Mouse (Mus musculus) Patski (cell line): Measurements from ENCODE around the gene Cyb5d1. TPM values are rescaled to one million over a fixed set of nuclear protein-coding genes. Genes with fewer than 3 reads are reported as not detected.

Experiments
- ATAC-seq: fragments of 100-300 bp; one replicate; pipeline ENCODE4 v1.8.0; 2021
- CTCF ChIA-PET: fragments of 350-600 bp; sonication (Branson Sonifier 250); formaldehyde crosslinking; loops from one replicate; lab custom pipeline; 2022; ENCODE audit warnings: inconsistent platforms; lab: Charles Lee
- POLR2A ChIA-PET: fragments of 350-600 bp; sonication (Branson Sonifier 250); formaldehyde crosslinking; loops from one replicate; lab custom pipeline; 2022; ENCODE audit warnings: antibody characterized with exemption, inconsistent platforms; lab: Charles Lee
- DNase-seq: peaks from one replicate; pipeline ENCODE4 v3.0.0-alpha.2; 2011; ENCODE audit warnings: low read depth, low spot score
- H3K27me3 ChIP-seq: fragments of 371-371 bp; one replicate; pipeline ENCODE4 v1.5.1; 2021
- CTCF ChIP-seq: fragments of 100-300 bp; IDR thresholded peaks from one replicate; pipeline ENCODE4 v1.5.1; 2021
- in situ Hi-C: fragments of 300-500 bp; cut with MboI; formaldehyde crosslinking; loops from 3 replicates; pipeline ENCODE4 v1.11.1; 2018; ENCODE audit warnings: low pct_unique_long_range_greater_than_20kb, mixed read lengths
- polyA plus RNA-seq: library from polyadenylated mRNA; unstranded; gene quantifications from one replicate; pipeline ENCODE4 v1.2.3, GENCODE M21; 2021

The Cyb5d1 gene
- polyA plus RNA-seq, 1 experiment from 2014 or later = 28.1 TPM

- no peaks in the 10 kb centered on the region for H3K27me3 ChIP-seq
- no peak for TF ChIP-seq CTCF
- DNase-seq (no peak), ATAC-seq (no peak)
- CTCF ChIA-PET = interaction anchor here (1.4 kb wide), 1 partner anchor 9 kb away, joined by 3 read pairs; no protein-coding TSS in a partner anchor
- in situ Hi-C loops = no loop called here
- POLR2A ChIA-PET = no interaction called here
Measured at GRCm38 (mm10) chr11:69373223-69373965, 22.0 kb downstream of the Cyb5d1 start.

- POLR2A ChIA-PET = no interaction called here
- ATAC-seq = no peak
Measured at GRCm38 (mm10) chr11:69372780-69373170, 22.7 kb downstream of the Cyb5d1 start.

GRCm38 (mm10) chr11:69372056-69372779, 23.2 kb downstream of the Cyb5d1 start:
- POLR2A ChIA-PET = no interaction called here
- CTCF ChIA-PET = interaction anchor here (1.4 kb wide), 1 partner anchor 10 kb away, joined by 3 read pairs; no protein-coding TSS in a partner anchor

More at GRCm38 (mm10) chr11:69372780-69373170, 22.7 kb downstream of the Cyb5d1 start:
- H3K27me3 ChIP-seq = no peaks in the 10 kb centered on the region
- in situ Hi-C loops = no loop called here
- DNase-seq = no peak
- TF ChIP-seq CTCF = no peak
- CTCF ChIA-PET = interaction anchor here (1.4 kb wide), 1 partner anchor 10 kb away, joined by 3 read pairs; no protein-coding TSS in a partner anchor

GRCm38 (mm10) chr11:69371601-69372000, 23.8 kb downstream of the Cyb5d1 start:
- ChIA-PET POLR2A (no interaction called here), CTCF (interaction anchor here (1.4 kb wide), 1 partner anchor 11 kb away, joined by 3 read pairs; no protein-coding TSS in a partner anchor)
- no peak for TF ChIP-seq CTCF
- no peak for ATAC-seq
- in situ Hi-C loops = no loop called here
- no peak for DNase-seq
- no peaks in the 10 kb centered on the region for H3K27me3 ChIP-seq

More at GRCm38 (mm10) chr11:69372056-69372779, 23.2 kb downstream of the Cyb5d1 start:
- no peak for TF ChIP-seq CTCF
- in situ Hi-C loops = no loop called here
- ATAC-seq (no peak), DNase-seq (no peak)
- H3K27me3 ChIP-seq = no peaks in the 10 kb centered on the region

GRCm38 (mm10) chr11:69370817-69371215, 24.6 kb downstream of the Cyb5d1 start:
- in situ Hi-C loops = no loop called here
- CTCF ChIA-PET = interaction anchor here (1.1 to 1.3 kb wide), 2 partner anchors 9 to 101 kb away, joined by 3 read pairs; no protein-coding TSS in a partner anchor
- TF ChIP-seq CTCF = no peak
- H3K27me3 ChIP-seq = no peaks in the 10 kb centered on the region
- POLR2A ChIA-PET = interaction anchor here (0.6 to 1.1 kb wide), 4 partner anchors 9 to 1299 kb away, joined by 3 to 5 read pairs (median 3); no protein-coding TSS in a partner anchor
- DNase-seq = no peak
- no peak for ATAC-seq

GRCm38 (mm10) chr11:69369990-69370816, 25.2 kb downstream of the Cyb5d1 start:
- POLR2A ChIA-PET = interaction anchor here (0.6 to 1.1 kb wide), 9 partner anchors 9 to 1299 kb away, joined by 3 to 5 read pairs (median 3); no protein-coding TSS in a partner anchor
- TF ChIP-seq CTCF = no peak
- in situ Hi-C loops = no loop called here
- DNase-seq (no peak), ATAC-seq (no peak)
- CTCF ChIA-PET = interaction anchor here (0.9 to 1.3 kb wide), 4 partner anchors 9 to 100 kb away, joined by 3 read pairs; no protein-coding TSS in a partner anchor
- no peaks in the 10 kb centered on the region for H3K27me3 ChIP-seq

GRCm38 (mm10) chr11:69369215-69369989, 26.0 kb downstream of the Cyb5d1 start, which contains the start of gene Chd3:
Gene Chd3, minus strand, starts transcription at chr11:69369406.
- ATAC-seq (no peak), DNase-seq (no peak)
- ChIA-PET POLR2A (interaction anchor here (0.6 to 1.1 kb wide), 6 partner anchors 13 to 269 kb away, joined by 3 to 5 read pairs (median 3); no protein-coding TSS in a partner anchor), CTCF (interaction anchor here (0.9 to 1.3 kb wide), 3 partner anchors 10 to 100 kb away, joined by 3 read pairs; no protein-coding TSS in a partner anchor)
- in situ Hi-C loops = no loop called here
- TF ChIP-seq CTCF = no peak
- no peaks in the 10 kb centered on the region for H3K27me3 ChIP-seq

GRCm38 (mm10) chr11:69368356-69369214, 26.8 kb downstream of the Cyb5d1 start:
- H3K27me3 ChIP-seq = no peaks in the 10 kb centered on the region
- in situ Hi-C loops = no loop called here
- CTCF ChIA-PET = interaction anchor here (0.9 to 1.3 kb wide), 3 partner anchors 11 to 45 kb away, joined by 3 read pairs; partner anchors contain the start of genes Cntrob and Trappc1
- DNase-seq (no peak), ATAC-seq (no peak)
- POLR2A ChIA-PET = interaction anchor here (0.7 to 1.7 kb wide), 7 partner anchors 27 to 114 kb away, joined by 3 to 6 read pairs (median 4); partner anchors contain the start of gene Kcnab3
- TF ChIP-seq CTCF = no peak
